Mouse (Mus musculus): ENCODE results near the gene Fgf11. TPM values are rescaled to one million over a fixed set of nuclear protein-coding genes. Genes with fewer than 3 reads are reported as not detected.

The Fgf11 gene
- polyA plus RNA-seq, 1 experiment: not detected

- peaks cover 16% of the 10 kb centered on the region for H3K4me1 ChIP-seq (ENCODE audit: control insufficient read depth, insufficient read depth, low read length)
- peak within 1 kb of the TSS; percentile 96 for H3K27ac ChIP-seq (ENCODE audit: insufficient read depth, low read depth, low read length)
- TF ChIP-seq CTCF (IDR thresholded peaks at IDR 0.05; ENCODE audit: insufficient read depth, low read depth, low read length) (no peak), POLR2A (IDR thresholded peaks at IDR 0.05; ENCODE audit: insufficient read depth, low read depth, low read length) (peak; percentile 100)
- WGBS: under 1% methylated on average over 36 of the region's 36 CpGs
- H3K4me3 ChIP-seq (ENCODE audit: insufficient read depth, low read depth, low read length): peak within 1 kb of the TSS; percentile 52
Measured at GRCm38 (mm10) chr11:69758478-69758970, 43.1 kb downstream of the Fgf11 start, which contains the start of gene Polr2a. Gene Polr2a (minus strand): TSS chr11:69758637.

DNA sequence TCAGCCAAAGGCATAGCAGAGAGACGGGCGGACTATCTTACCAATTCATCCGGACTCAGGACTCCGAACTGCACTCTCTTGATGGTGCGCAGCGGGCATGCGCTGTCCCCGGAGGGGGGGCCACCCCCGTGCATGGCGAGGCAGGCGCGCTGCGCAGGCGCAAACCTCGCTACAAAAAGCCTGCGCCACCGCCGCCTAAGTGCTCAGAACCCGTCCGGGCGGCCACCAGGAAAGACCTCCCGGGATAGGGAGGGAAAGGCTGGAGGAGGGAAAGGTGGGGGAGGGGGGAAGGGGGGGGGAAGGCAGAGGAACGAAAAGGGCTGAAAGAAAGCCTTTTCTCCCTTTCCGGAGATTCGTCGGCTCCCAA is 43.6 kb downstream of the Fgf11 start:
- no peak for TF ChIP-seq POLR2A (IDR thresholded peaks at IDR 0.05; ENCODE audit: insufficient read depth, low read depth, low read length)
- under 1% methylated on average over 26 of the region's 26 CpGs for WGBS
- H3K4me3 ChIP-seq (ENCODE audit: insufficient read depth, low read depth, low read length): peak overlapping the region; percentile 50
- peaks cover 16% of the 10 kb centered on the region for H3K4me1 ChIP-seq (ENCODE audit: control insufficient read depth, insufficient read depth, low read length)
- peak overlapping the region; percentile 90 for H3K27ac ChIP-seq (ENCODE audit: insufficient read depth, low read depth, low read length)

DNA sequence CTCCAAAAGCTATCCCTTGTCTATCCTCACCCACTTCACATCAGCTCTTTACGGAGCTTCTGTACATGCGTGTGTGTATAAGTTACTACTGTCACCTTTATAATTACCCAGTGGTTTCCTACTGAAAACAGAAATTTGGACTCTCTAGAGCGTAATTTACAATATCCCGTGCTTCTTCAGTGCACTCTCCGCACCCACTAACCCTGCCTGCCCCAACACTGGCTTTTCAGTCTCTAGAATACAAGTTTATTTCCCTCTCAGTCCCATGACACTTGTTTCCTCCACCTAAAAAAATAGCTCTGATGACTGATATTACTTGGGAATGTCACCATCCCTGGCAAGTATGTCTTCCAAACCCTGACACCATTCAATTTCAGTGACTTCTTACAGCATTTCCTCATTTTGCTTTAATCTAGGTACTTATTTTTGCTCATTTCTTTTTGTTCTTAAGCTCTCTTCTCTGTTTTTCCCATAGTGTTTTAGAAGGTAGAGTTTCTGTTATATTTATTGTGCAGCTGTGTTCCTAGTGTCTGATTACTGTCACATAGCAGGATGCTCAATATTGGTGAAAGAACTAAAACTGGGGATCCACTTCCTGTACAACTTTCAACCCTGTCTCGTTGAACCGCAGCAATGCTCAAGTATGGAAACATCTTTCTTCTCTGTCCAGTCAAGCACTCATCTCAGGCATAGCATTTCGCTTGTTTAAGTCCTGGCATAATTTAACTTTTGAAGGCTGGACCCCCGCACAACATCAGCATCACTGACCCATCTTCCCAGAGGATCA is 44.2 kb downstream of the Fgf11 start:
- 19% methylated on average over 9 of the region's 9 CpGs for WGBS
- H3K4me3 ChIP-seq (ENCODE audit: insufficient read depth, low read depth, low read length): peak overlapping the region; percentile 50
- no peak for TF ChIP-seq POLR2A (IDR thresholded peaks at IDR 0.05; ENCODE audit: insufficient read depth, low read depth, low read length)
- TF ChIP-seq CTCF (IDR thresholded peaks at IDR 0.05; ENCODE audit: insufficient read depth, low read depth, low read length): no peak
- H3K4me1 ChIP-seq (ENCODE audit: control insufficient read depth, insufficient read depth, low read length): peaks cover 16% of the 10 kb centered on the region
- peak overlapping the region; percentile 47; the same call in 1 of the 2 replicates for H3K27ac ChIP-seq (ENCODE audit: insufficient read depth, low read depth, low read length)

- Histone ChIP-seq H3K4me3 (ENCODE audit: insufficient read depth, low read depth, low read length) (no peak overlapping the region), H3K4me1 (ENCODE audit: control insufficient read depth, insufficient read depth, low read length) (peaks cover 5% of the 10 kb centered on the region; the same call in 1 of the 2 replicates), H3K27ac (ENCODE audit: insufficient read depth, low read depth, low read length) (no peak overlapping the region)
- 16% methylated on average over 3 of the region's 3 CpGs for WGBS
- TF ChIP-seq POLR2A (IDR thresholded peaks at IDR 0.05; ENCODE audit: insufficient read depth, low read depth, low read length) (no peak), CTCF (IDR thresholded peaks at IDR 0.05; ENCODE audit: insufficient read depth, low read depth, low read length) (no peak)
Measured at GRCm38 (mm10) chr11:69754701-69755100, 47.0 kb downstream of the Fgf11 start.

DNA sequence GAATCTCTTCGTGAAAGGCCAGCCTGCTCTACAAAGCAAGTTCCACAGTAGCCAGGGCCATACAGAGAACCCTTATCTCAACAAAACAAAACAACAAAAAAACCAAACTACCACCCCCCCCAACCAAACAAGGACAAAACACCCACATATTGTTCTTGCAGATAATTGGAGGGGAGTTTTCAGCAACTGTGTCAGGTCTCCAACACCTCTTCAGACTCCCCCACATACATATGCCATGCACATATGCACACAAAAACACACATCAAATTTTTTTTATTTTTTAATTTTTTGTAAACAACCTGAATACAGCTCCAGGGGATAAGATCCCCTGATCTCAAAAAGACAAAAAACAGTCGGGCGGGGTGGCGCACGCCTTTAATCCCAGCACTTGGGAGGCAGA is 47.4 kb downstream of the Fgf11 start:
- WGBS: 75% methylated on average over 5 of the region's 5 CpGs
- Histone ChIP-seq H3K4me1 (ENCODE audit: control insufficient read depth, insufficient read depth, low read length) (peaks cover 2% of the 10 kb centered on the region; the same call in 1 of the 2 replicates), H3K4me3 (ENCODE audit: insufficient read depth, low read depth, low read length) (no peak overlapping the region), H3K27ac (ENCODE audit: insufficient read depth, low read depth, low read length) (no peak overlapping the region)
- no peak for TF ChIP-seq POLR2A (IDR thresholded peaks at IDR 0.05; ENCODE audit: insufficient read depth, low read depth, low read length)
- no peak for TF ChIP-seq CTCF (IDR thresholded peaks at IDR 0.05; ENCODE audit: insufficient read depth, low read depth, low read length)

GRCm38 (mm10) chr11:69752686-69753085 is 49.0 kb downstream of the Fgf11 start:
- Histone ChIP-seq H3K4me1 (ENCODE audit: control insufficient read depth, insufficient read depth, low read length) (peaks cover 2% of the 10 kb centered on the region; the same call in 1 of the 2 replicates), H3K27ac (ENCODE audit: insufficient read depth, low read depth, low read length) (no peak overlapping the region), H3K4me3 (ENCODE audit: insufficient read depth, low read depth, low read length) (no peak overlapping the region)
- no peak for TF ChIP-seq CTCF (IDR thresholded peaks at IDR 0.05; ENCODE audit: insufficient read depth, low read depth, low read length)
- no peak for TF ChIP-seq POLR2A (IDR thresholded peaks at IDR 0.05; ENCODE audit: insufficient read depth, low read depth, low read length)

DNA sequence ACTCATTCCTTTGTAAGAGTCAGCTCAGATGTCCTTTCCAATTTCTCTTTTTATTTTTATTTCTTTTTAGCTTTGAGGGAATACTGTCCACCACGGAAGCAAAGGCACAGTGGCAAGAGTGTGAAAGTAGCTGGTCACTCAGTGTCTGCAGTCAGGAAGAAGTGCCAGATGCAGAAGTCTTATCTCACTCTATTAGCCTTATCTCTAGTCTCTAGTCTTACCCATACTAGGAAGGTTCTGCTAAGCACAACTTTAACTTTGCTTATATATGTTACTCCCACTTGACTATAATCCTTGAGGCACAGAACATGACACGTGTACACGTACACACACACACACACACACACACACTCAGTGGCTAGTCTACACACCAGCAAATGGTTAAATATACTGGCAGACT is 50.0 kb downstream of the Fgf11 start:
- Histone ChIP-seq H3K4me1 (ENCODE audit: control insufficient read depth, insufficient read depth, low read length) (peaks cover 2% of the 10 kb centered on the region; the same call in 1 of the 2 replicates), H3K27ac (ENCODE audit: insufficient read depth, low read depth, low read length) (no peak overlapping the region), H3K4me3 (ENCODE audit: insufficient read depth, low read depth, low read length) (no peak overlapping the region)
- WGBS: 66% methylated on average over 3 of the region's 3 CpGs
- TF ChIP-seq POLR2A (IDR thresholded peaks at IDR 0.05; ENCODE audit: insufficient read depth, low read depth, low read length): no peak
- TF ChIP-seq CTCF (IDR thresholded peaks at IDR 0.05; ENCODE audit: insufficient read depth, low read depth, low read length): no peak

Other genes with a start within 250 kb of the Fgf11 start
- gene Efnb3, start 241.7 kb downstream of the Fgf11 start, polyA plus RNA-seq (2012; ENCODE audit: insufficient read depth, insufficient read length, low replicate concordance, missing spikeins): not detected in 2 replicates
- gene Wrap53, start 221.6 kb downstream of the Fgf11 start, polyA plus RNA-seq (2012; ENCODE audit: insufficient read depth, insufficient read length, low replicate concordance, missing spikeins): not detected in 2 replicates
- gene Trp53, start 221.5 kb downstream of the Fgf11 start, polyA plus RNA-seq (2012; ENCODE audit: insufficient read depth, insufficient read length, low replicate concordance, missing spikeins): not detected in 2 replicates
- 162 TPM in 1 of 2 replicates, not detected in the other for gene Atp1b2, start 195.9 kb downstream of the Fgf11 start, polyA plus RNA-seq (2012; ENCODE audit: insufficient read depth, insufficient read length, low replicate concordance, missing spikeins)
- gene Shbg, start 184.0 kb downstream of the Fgf11 start, polyA plus RNA-seq (2012; ENCODE audit: insufficient read depth, insufficient read length, low replicate concordance, missing spikeins): not detected in 2 replicates
- gene Sat2, start 179.8 kb downstream of the Fgf11 start, polyA plus RNA-seq (2012; ENCODE audit: insufficient read depth, insufficient read length, low replicate concordance, missing spikeins): not detected in 2 replicates
- not detected in 2 replicates for gene Fxr2, start 168.9 kb downstream of the Fgf11 start, polyA plus RNA-seq (2012; ENCODE audit: insufficient read depth, insufficient read length, low replicate concordance, missing spikeins)
- gene Sox15, start 146.5 kb downstream of the Fgf11 start, polyA plus RNA-seq (2012; ENCODE audit: insufficient read depth, insufficient read length, low replicate concordance, missing spikeins): not detected in 2 replicates
- gene Mpdu1, start 139.2 kb downstream of the Fgf11 start, polyA plus RNA-seq (2012; ENCODE audit: insufficient read depth, insufficient read length, low replicate concordance, missing spikeins): not detected in 2 replicates
- not detected in 2 replicates for gene Cd68, start 135.7 kb downstream of the Fgf11 start, polyA plus RNA-seq (2012; ENCODE audit: insufficient read depth, insufficient read length, low replicate concordance, missing spikeins)
- 796 TPM in 1 of 2 replicates, not detected in the other for gene Eif4a1, start 129.4 kb downstream of the Fgf11 start, polyA plus RNA-seq (2012; ENCODE audit: insufficient read depth, insufficient read length, low replicate concordance, missing spikeins)
- not detected in 2 replicates for gene Senp3, start 119.8 kb downstream of the Fgf11 start, polyA plus RNA-seq (2012; ENCODE audit: insufficient read depth, insufficient read length, low replicate concordance, missing spikeins)
- gene Tnfsf13, start 116.1 kb downstream of the Fgf11 start, polyA plus RNA-seq (2012; ENCODE audit: insufficient read depth, insufficient read length, low replicate concordance, missing spikeins): not detected in 2 replicates
- gene Tnfsf12, start 106.0 kb downstream of the Fgf11 start, polyA plus RNA-seq (2012; ENCODE audit: insufficient read depth, insufficient read length, low replicate concordance, missing spikeins): not detected in 2 replicates
- gene Tnfsfm13, start 105.8 kb downstream of the Fgf11 start, polyA plus RNA-seq (2012; ENCODE audit: insufficient read depth, insufficient read length, low replicate concordance, missing spikeins): not detected in 2 replicates
- gene Polr2a, start 43.2 kb downstream of the Fgf11 start, polyA plus RNA-seq (2012; ENCODE audit: insufficient read depth, insufficient read length, low replicate concordance, missing spikeins): 105 TPM in 2 replicates
- gene Slc35g3, start 39.9 kb downstream of the Fgf11 start, polyA plus RNA-seq (2012; ENCODE audit: insufficient read depth, insufficient read length, low replicate concordance, missing spikeins): not detected in 2 replicates
- 250 TPM in 1 of 2 replicates, not detected in the other for gene Zbtb4, start 35.9 kb downstream of the Fgf11 start, polyA plus RNA-seq (2012; ENCODE audit: insufficient read depth, insufficient read length, low replicate concordance, missing spikeins)
- not detected in 2 replicates for gene Chrnb1, start 5.9 kb downstream of the Fgf11 start, polyA plus RNA-seq (2012; ENCODE audit: insufficient read depth, insufficient read length, low replicate concordance, missing spikeins)
- not detected in 2 replicates for gene Tmem102, start 3.8 kb upstream of the Fgf11 start, polyA plus RNA-seq (2012; ENCODE audit: insufficient read depth, insufficient read length, low replicate concordance, missing spikeins)
- not detected in 2 replicates for gene Gm39566, start 13.4 kb upstream of the Fgf11 start, polyA plus RNA-seq (2012; ENCODE audit: insufficient read depth, insufficient read length, low replicate concordance, missing spikeins)
- gene Spem2, start 16.6 kb upstream of the Fgf11 start, polyA plus RNA-seq (2012; ENCODE audit: insufficient read depth, insufficient read length, low replicate concordance, missing spikeins): not detected in 2 replicates
- not detected in 2 replicates for gene Spem1, start 20.3 kb upstream of the Fgf11 start, polyA plus RNA-seq (2012; ENCODE audit: insufficient read depth, insufficient read length, low replicate concordance, missing spikeins)
- gene Nlgn2, start 35.9 kb upstream of the Fgf11 start, polyA plus RNA-seq (2012; ENCODE audit: insufficient read depth, insufficient read length, low replicate concordance, missing spikeins): 82.2 TPM in 1 of 2 replicates, not detected in the other
- gene Tmem256, start 36.7 kb upstream of the Fgf11 start, polyA plus RNA-seq (2012; ENCODE audit: insufficient read depth, insufficient read length, low replicate concordance, missing spikeins): not detected in 2 replicates
- gene Plscr3, start 44.5 kb upstream of the Fgf11 start, polyA plus RNA-seq (2012; ENCODE audit: insufficient read depth, insufficient read length, low replicate concordance, missing spikeins): not detected in 2 replicates
- gene Tnk1, start 56.9 kb upstream of the Fgf11 start, polyA plus RNA-seq (2012; ENCODE audit: insufficient read depth, insufficient read length, low replicate concordance, missing spikeins): not detected in 2 replicates
- not detected in 2 replicates for gene Tmem95, start 76.2 kb upstream of the Fgf11 start, polyA plus RNA-seq (2012; ENCODE audit: insufficient read depth, insufficient read length, low replicate concordance, missing spikeins)
- gene Kctd11, start 79.5 kb upstream of the Fgf11 start, polyA plus RNA-seq (2012; ENCODE audit: insufficient read depth, insufficient read length, low replicate concordance, missing spikeins): not detected in 2 replicates
- gene Acap1, start 93.7 kb upstream of the Fgf11 start, polyA plus RNA-seq (2012; ENCODE audit: insufficient read depth, insufficient read length, low replicate concordance, missing spikeins): 120 TPM in 1 of 2 replicates, not detected in the other
- not detected in 2 replicates for gene 2810408A11Rik, start 99.1 kb upstream of the Fgf11 start, polyA plus RNA-seq (2012; ENCODE audit: insufficient read depth, insufficient read length, low replicate concordance, missing spikeins)
- not detected in 2 replicates for gene Neurl4, start 99.2 kb upstream of the Fgf11 start, polyA plus RNA-seq (2012; ENCODE audit: insufficient read depth, insufficient read length, low replicate concordance, missing spikeins)
- not detected in 2 replicates for gene Gps2, start 112.0 kb upstream of the Fgf11 start, polyA plus RNA-seq (2012; ENCODE audit: insufficient read depth, insufficient read length, low replicate concordance, missing spikeins)
- 516 and 653 TPM in 2 replicates for gene Eif5a, start 120.1 kb upstream of the Fgf11 start, polyA plus RNA-seq (2012; ENCODE audit: insufficient read depth, insufficient read length, low replicate concordance, missing spikeins)
- not detected in 2 replicates for gene Ybx2, start 133.9 kb upstream of the Fgf11 start, polyA plus RNA-seq (2012; ENCODE audit: insufficient read depth, insufficient read length, low replicate concordance, missing spikeins)
- not detected in 2 replicates for gene Slc2a4, start 146.3 kb upstream of the Fgf11 start, polyA plus RNA-seq (2012; ENCODE audit: insufficient read depth, insufficient read length, low replicate concordance, missing spikeins)
- gene Cldn7, start 162.9 kb upstream of the Fgf11 start, polyA plus RNA-seq (2012; ENCODE audit: insufficient read depth, insufficient read length, low replicate concordance, missing spikeins): not detected in 2 replicates
- not detected in 2 replicates for gene Ctdnep1, start 179.3 kb upstream of the Fgf11 start, polyA plus RNA-seq (2012; ENCODE audit: insufficient read depth, insufficient read length, low replicate concordance, missing spikeins)
- gene Elp5, start 180.7 kb upstream of the Fgf11 start, polyA plus RNA-seq (2012; ENCODE audit: insufficient read depth, insufficient read length, low replicate concordance, missing spikeins): not detected in 2 replicates
- not detected in 2 replicates for gene Gabarap, start 189.3 kb upstream of the Fgf11 start, polyA plus RNA-seq (2012; ENCODE audit: insufficient read depth, insufficient read length, low replicate concordance, missing spikeins)
- not detected in 2 replicates for gene Phf23, start 193.9 kb upstream of the Fgf11 start, polyA plus RNA-seq (2012; ENCODE audit: insufficient read depth, insufficient read length, low replicate concordance, missing spikeins)
- gene Dvl2, start 198.7 kb upstream of the Fgf11 start, polyA plus RNA-seq (2012; ENCODE audit: insufficient read depth, insufficient read length, low replicate concordance, missing spikeins): not detected in 2 replicates
- not detected in 2 replicates for gene Acadvl, start 213.6 kb upstream of the Fgf11 start, polyA plus RNA-seq (2012; ENCODE audit: insufficient read depth, insufficient read length, low replicate concordance, missing spikeins)
- 210 and 442 TPM in 2 replicates for gene Dlg4, start 215.1 kb upstream of the Fgf11 start, polyA plus RNA-seq (2012; ENCODE audit: insufficient read depth, insufficient read length, low replicate concordance, missing spikeins)